Mouse (Mus musculus) MEL (cell line): ENCODE results near the gene Hk3. TPM values are rescaled to one million over a fixed set of nuclear protein-coding genes. Genes with fewer than 3 reads are reported as not detected.

Source experiments
- DNase-seq: peaks from one replicate; pipeline ENCODE4 v3.0.0; 2011; ENCODE audit warnings: low read depth, low spot score
- H3K27ac ChIP-seq: 2 replicates; pipeline ENCODE4 v1.5.1; 2012; ENCODE audit warnings: low read depth, mild to moderate bottlenecking, control low read depth, low read length, moderate library complexity; ENCODE audit not compliant: control insufficient read depth
- H3K27me3 ChIP-seq, 2 experiments: fragments of 150-350 bp in 1 of 2; sonication (generic) in 1 of 2; 2 replicates each; pipeline ENCODE4 v1.6.1; 2012; ENCODE audit warnings: low read length in 2 of 2, mild to moderate bottlenecking in 2 of 2, improper control_type of control experiment in 1 of 2, moderate library complexity in 1 of 2; ENCODE audit not compliant: insufficient read depth in 2 of 2, control insufficient read depth in 1 of 2
- H3K36me3 ChIP-seq, 2 experiments: 2 replicates each; pipeline ENCODE4 v1.6.1; 2012 to 2014; ENCODE audit warnings: low read length in 2 of 2, improper control_type of control experiment in 1 of 2, inconsistent platforms in 1 of 2, mild to moderate bottlenecking in 1 of 2; ENCODE audit not compliant: insufficient read depth in 2 of 2, control insufficient read depth in 1 of 2
- H3K4me1 ChIP-seq, 2 experiments: fragments of 150-350 bp in 1 of 2; sonication (generic) in 1 of 2; 2 replicates each; pipeline ENCODE4 v1.6.1; 2012; ENCODE audit warnings: low read length in 2 of 2, improper control_type of control experiment in 1 of 2, mild to moderate bottlenecking in 1 of 2; ENCODE audit not compliant: insufficient read depth in 2 of 2, control insufficient read depth in 1 of 2
- H3K4me3 ChIP-seq, 2 experiments: fragments of 150-350 bp in 1 of 2; sonication (generic) in 1 of 2; 2 replicates each; pipeline ENCODE4 v1.5.1; 2012; ENCODE audit warnings: low read depth in 2 of 2, low read length in 2 of 2, mild to moderate bottlenecking in 2 of 2, moderate library complexity in 2 of 2, control low read depth in 1 of 2, improper control_type of control experiment in 1 of 2; ENCODE audit not compliant: control insufficient read depth in 1 of 2, insufficient read depth in 1 of 2
- H3K79me2 ChIP-seq: 2 replicates; pipeline ENCODE4 v1.6.1; 2012; ENCODE audit warnings: mild to moderate bottlenecking, low read length, moderate library complexity; ENCODE audit not compliant: control insufficient read depth, poor library complexity, insufficient read depth
- H3K9ac ChIP-seq: 2 replicates; pipeline ENCODE4 v1.6.1; 2012; ENCODE audit warnings: low read depth, mild to moderate bottlenecking, control low read depth, low read length, moderate library complexity; ENCODE audit not compliant: control insufficient read depth, poor library complexity, severe bottlenecking
- H3K9me3 ChIP-seq: fragments of 150-350 bp; sonication (generic); replicated peaks from 2 replicates; pipeline ENCODE4 v1.6.1; 2012; ENCODE audit warnings: mild to moderate bottlenecking, low read length, improper control_type of control experiment, moderate library complexity; ENCODE audit not compliant: insufficient read depth
- BHLHE40 ChIP-seq: IDR thresholded peaks from 2 replicates; pipeline ENCODE4 v1.6.1; 2012; ENCODE audit warnings: low read depth, mild to moderate bottlenecking, inconsistent platforms, low read length, improper control_type of control experiment, borderline replicate concordance
- CHD1 ChIP-seq: IDR thresholded peaks from 2 replicates; pipeline ENCODE4 v1.6.1; 2012; ENCODE audit warnings: low read depth, mild to moderate bottlenecking, inconsistent platforms, low read length, improper control_type of control experiment
- CHD2 ChIP-seq: IDR thresholded peaks from 2 replicates; pipeline ENCODE4 v1.6.1; 2011; ENCODE audit warnings: low read length, improper control_type of control experiment
- CTCF ChIP-seq, 3 experiments: IDR thresholded peaks in 2 of 3; conservative IDR thresholded peaks in 1 of 3; 2 replicates each; pipeline ENCODE4 v1.5.1; 2011 to 2012; ENCODE audit warnings: low read length in 3 of 3, low read depth in 2 of 3, mild to moderate bottlenecking in 2 of 3, improper control_type of control experiment in 1 of 3, inconsistent platforms in 1 of 3, mixed read lengths in 1 of 3, moderate library complexity in 1 of 3; ENCODE audit not compliant: control insufficient read depth in 1 of 3, insufficient read depth in 1 of 3, poor library complexity in 1 of 3, severe bottlenecking in 1 of 3
- E2F4 ChIP-seq: IDR thresholded peaks from 2 replicates; pipeline ENCODE4 v1.6.1; 2011; ENCODE audit warnings: low read depth, low read length, improper control_type of control experiment, borderline replicate concordance
- ELF1 ChIP-seq: IDR thresholded peaks from 2 replicates; pipeline ENCODE4 v1.6.1; 2014; ENCODE audit warnings: low read depth, mild to moderate bottlenecking, inconsistent platforms, low read length, improper control_type of control experiment, moderate library complexity
- ETS1 ChIP-seq: IDR thresholded peaks from 2 replicates; pipeline ENCODE4 v1.6.1; 2012; ENCODE audit warnings: low read depth, mild to moderate bottlenecking, inconsistent platforms, low read length, improper control_type of control experiment, moderate library complexity
- GATA1 ChIP-seq: IDR thresholded peaks from 2 replicates; pipeline ENCODE4 v1.6.1; 2011; ENCODE audit warnings: low read depth, low read length, improper control_type of control experiment
- HCFC1 ChIP-seq: IDR thresholded peaks from 2 replicates; pipeline ENCODE4 v1.6.1; 2012; ENCODE audit warnings: low read depth, mild to moderate bottlenecking, inconsistent platforms, low read length, improper control_type of control experiment, moderate library complexity
- JUND ChIP-seq: IDR thresholded peaks from 2 replicates; pipeline ENCODE4 v1.6.1; 2011; ENCODE audit warnings: low read depth, mild to moderate bottlenecking, improper control_type of control experiment, low read length
- KAT2A ChIP-seq: conservative IDR thresholded peaks from 2 replicates; pipeline ENCODE4 v1.6.1; 2012; ENCODE audit warnings: low read depth, low read length, improper control_type of control experiment, inconsistent platforms
- MAFK ChIP-seq: IDR thresholded peaks from 2 replicates; pipeline ENCODE4 v1.6.1; 2011; ENCODE audit warnings: low read depth, mild to moderate bottlenecking, low read length, improper control_type of control experiment, borderline replicate concordance
- MAX ChIP-seq: IDR thresholded peaks from 2 replicates; pipeline ENCODE4 v1.6.1; 2011; ENCODE audit warnings: low read length, improper control_type of control experiment
- MAZ ChIP-seq: IDR thresholded peaks from 2 replicates; pipeline ENCODE4 v1.6.1; 2012; ENCODE audit warnings: low read depth, mild to moderate bottlenecking, inconsistent platforms, low read length, improper control_type of control experiment
- MEF2A ChIP-seq: IDR thresholded peaks from 2 replicates; pipeline ENCODE4 v1.6.1; 2014; ENCODE audit warnings: low read depth, mild to moderate bottlenecking, inconsistent platforms, low read length, improper control_type of control experiment; ENCODE audit not compliant: poor library complexity, insufficient replicate concordance, severe bottlenecking; ENCODE audit errors: extremely low read depth
- NELFE ChIP-seq: IDR thresholded peaks from 2 replicates; pipeline ENCODE4 v1.6.1; 2011; ENCODE audit warnings: low read depth, low read length, improper control_type of control experiment
- POLR2A ChIP-seq, 2 experiments: IDR thresholded peaks; 2 replicates each; pipeline ENCODE4 v1.6.1; 2011 to 2012; ENCODE audit warnings: low read length in 2 of 2, mild to moderate bottlenecking in 2 of 2, control low read depth in 1 of 2, improper control_type of control experiment in 1 of 2, low read depth in 1 of 2, moderate library complexity in 1 of 2; ENCODE audit not compliant: control insufficient read depth in 1 of 2, insufficient read depth in 1 of 2, poor library complexity in 1 of 2
- RAD21 ChIP-seq: IDR thresholded peaks from 2 replicates; pipeline ENCODE4 v1.6.1; 2011; ENCODE audit warnings: mild to moderate bottlenecking, low read depth, low read length, improper control_type of control experiment
- SMC3 ChIP-seq: IDR thresholded peaks from 2 replicates; pipeline ENCODE4 v1.6.1; 2011; ENCODE audit warnings: low read depth, low read length, improper control_type of control experiment
- TAL1 ChIP-seq: IDR thresholded peaks from 2 replicates; pipeline ENCODE4 v1.6.1; 2012; ENCODE audit warnings: mild to moderate bottlenecking, inconsistent platforms, low read length, moderate library complexity, mixed read lengths
- TBP ChIP-seq: IDR thresholded peaks from 2 replicates; pipeline ENCODE4 v1.8.0; 2011; ENCODE audit warnings: low read depth, low read length, improper control_type of control experiment
- USF1 ChIP-seq: IDR thresholded peaks from 2 replicates; pipeline ENCODE4 v1.6.1; 2014; ENCODE audit warnings: low read depth, mild to moderate bottlenecking, inconsistent platforms, low read length, improper control_type of control experiment, moderate library complexity
- USF2 ChIP-seq, 2 experiments: IDR thresholded peaks; 2 replicates each; pipeline ENCODE4 v1.6.1; 2011 to 2012; ENCODE audit warnings: improper control_type of control experiment in 2 of 2, low read length in 2 of 2, borderline replicate concordance in 1 of 2, inconsistent platforms in 1 of 2, low read depth in 1 of 2, mild to moderate bottlenecking in 1 of 2; ENCODE audit not compliant: insufficient read depth in 1 of 2
- ZC3H11A ChIP-seq: IDR thresholded peaks from 2 replicates; pipeline ENCODE4 v1.6.1; 2012; ENCODE audit warnings: low read depth, mild to moderate bottlenecking, inconsistent platforms, low read length, improper control_type of control experiment
- ZKSCAN1 ChIP-seq: IDR thresholded peaks from 2 replicates; pipeline ENCODE4 v1.6.1; 2012; ENCODE audit warnings: low read depth, mild to moderate bottlenecking, inconsistent platforms, low read length, improper control_type of control experiment, moderate library complexity
- ZMIZ1 ChIP-seq: IDR thresholded peaks from 2 replicates; pipeline ENCODE4 v1.6.1; 2012; ENCODE audit warnings: low read depth, mild to moderate bottlenecking, inconsistent platforms, low read length, improper control_type of control experiment, moderate library complexity
- ZNF384 ChIP-seq: IDR thresholded peaks from 2 replicates; pipeline ENCODE4 v1.6.1; 2012; ENCODE audit warnings: low read depth, mild to moderate bottlenecking, inconsistent platforms, low read length, improper control_type of control experiment
- polyA plus RNA-seq, 2 experiments: library from polyadenylated mRNA; stranded (reverse) in 1 of 2; unstranded in 1 of 2; fragments of >175 nt in 1 of 2; fragments of >200 nt in 1 of 2; gene quantifications; 2 replicates each; pipeline versions ENCODE4 v1.2.1 to v1.2.4; 2012; ENCODE audit warnings: low replicate concordance in 2 of 2, low read depth in 1 of 2; ENCODE audit not compliant: insufficient read length in 2 of 2, insufficient read depth in 1 of 2, missing spikeins in 1 of 2
- total RNA-seq: library from RNA; depleted of rRNA; stranded (reverse); fragments of 300-350 nt; gene quantifications from 2 replicates; pipeline ENCODE4 v1.2.3, GENCODE M21; 2012

The Hk3 gene
- total and polyA plus RNA-seq, 3 experiments, result not detected

DNA sequence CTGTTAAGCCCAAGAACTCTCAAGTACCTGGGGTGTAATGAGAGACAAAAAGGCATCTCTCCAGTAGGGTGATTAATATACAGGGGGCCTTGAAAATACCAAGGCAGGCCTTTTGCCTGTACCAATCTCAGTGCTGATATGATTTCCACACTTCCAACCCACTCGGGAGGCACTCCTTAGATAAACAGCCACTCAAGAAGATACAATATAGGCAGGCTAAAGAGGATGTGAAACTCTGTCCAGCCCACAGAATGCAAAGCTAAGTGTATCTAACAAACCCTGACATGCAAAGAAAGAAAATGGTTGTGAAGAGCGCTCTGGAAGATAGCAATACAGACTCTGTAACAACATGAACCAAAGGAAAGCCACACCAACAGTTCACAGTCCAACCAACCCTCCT is 42.1 kb upstream of the Hk3 start:
- peaks cover 0 to 10% of the 10 kb centered on the region in 2 experiments; a peak in 2 of 4 replicates for H3K36me3 ChIP-seq
- no peaks in the 10 kb centered on the region for H3K27me3 ChIP-seq
- no peaks in the 10 kb centered on the region for H3K9me3 ChIP-seq
- no peaks in the 10 kb centered on the region for H3K79me2 ChIP-seq
- no peak overlapping the region for H3K27ac ChIP-seq
- no peaks in the 10 kb centered on the region for H3K4me1 ChIP-seq
- DNase-seq, result no peak
- no peak overlapping the region for H3K4me3 ChIP-seq
- TF ChIP-seq ELF1 (no peak), GATA1 (no peak), TAL1 (no peak), POLR2A (IDR thresholded peaks at IDR 0.05; ENCODE audit: control insufficient read depth in 1 of 2, insufficient read depth in 1 of 2, low read depth in 1 of 2, low read length in 2 of 2, poor library complexity in 1 of 2) (no peak), ZMIZ1 (no peak), JUND (no peak), CHD1 (no peak)
- H3K9ac ChIP-seq, result no peak overlapping the region

- peak; percentile 56 for DNase-seq
- no peak for TF ChIP-seq CHD2
- peak; percentile 24 for TF ChIP-seq RAD21
- TF ChIP-seq ZKSCAN1, result no peak
- peak; percentile 45 for TF ChIP-seq SMC3
- TF ChIP-seq ETS1, result no peak
- TF ChIP-seq HCFC1, result no peak
- TF ChIP-seq TBP, result no peak
- TF ChIP-seq CTCF (IDR thresholded peaks at IDR 0.05 in 2 of 3, conservative IDR thresholded peaks at IDR 0.05 in 1 of 3; ENCODE audit: control insufficient read depth in 1 of 3, insufficient read depth in 1 of 3, low read depth in 2 of 3, low read length in 3 of 3, poor library complexity in 1 of 3, severe bottlenecking in 1 of 3), result peak; percentile 58 to 89 (median 62)
- no peak for TF ChIP-seq MAZ
- no peak overlapping the region for H3K27ac ChIP-seq
- H3K36me3 ChIP-seq, result peaks cover 0 to 21% of the 10 kb centered on the region in 2 experiments; a peak in 2 of 4 replicates
- no peaks in the 10 kb centered on the region for H3K27me3 ChIP-seq
- no peak overlapping the region for H3K9ac ChIP-seq
- no peaks in the 10 kb centered on the region for H3K9me3 ChIP-seq
- H3K4me1 ChIP-seq, result no peaks in the 10 kb centered on the region
- H3K4me3 ChIP-seq, result no peak overlapping the region
- no peaks in the 10 kb centered on the region for H3K79me2 ChIP-seq
These were observed 36.9 kb upstream of the Hk3 start for GRCm38 (mm10) chr13:55058042-55058441.

DNA sequence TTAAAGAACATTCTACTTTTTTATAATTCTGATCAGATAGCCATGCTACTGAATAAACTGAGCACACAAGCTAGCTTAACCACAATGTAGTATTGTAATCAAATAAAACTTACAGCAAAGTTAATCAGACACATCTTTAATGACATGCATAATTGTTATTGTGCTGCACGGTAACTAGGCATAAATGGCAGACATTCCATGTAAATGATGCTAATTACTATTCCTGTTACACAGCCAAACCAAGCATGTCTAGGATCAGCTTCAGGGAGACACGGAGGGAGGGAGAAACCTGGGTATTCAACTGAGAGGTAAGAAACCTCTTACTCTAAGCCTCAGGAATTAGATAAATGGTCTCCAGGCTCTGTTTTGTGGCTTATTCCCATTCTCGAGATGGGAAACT is 26.5 kb upstream of the Hk3 start:
- H3K36me3 ChIP-seq, result peaks cover 0 to 10% of the 10 kb centered on the region in 2 experiments; a peak in 2 of 4 replicates
- no peak overlapping the region for H3K4me3 ChIP-seq
- H3K27ac ChIP-seq, result no peak overlapping the region
- H3K9me3 ChIP-seq, result no peaks in the 10 kb centered on the region
- no peaks in the 10 kb centered on the region for H3K27me3 ChIP-seq
- DNase-seq, result no peak
- TF ChIP-seq MAX (no peak), USF2 (IDR thresholded peaks at IDR 0.05; ENCODE audit: borderline replicate concordance in 1 of 2, insufficient read depth in 1 of 2, low read depth in 1 of 2, low read length in 2 of 2) (no peak), BHLHE40 (no peak), USF1 (no peak), MEF2A (no peak), MAFK (no peak), RAD21 (no peak), KAT2A (no peak), ZC3H11A (no peak), ZNF384 (no peak), NELFE (no peak), SMC3 (no peak), E2F4 (no peak)
- H3K9ac ChIP-seq, result no peak overlapping the region
- H3K4me1 ChIP-seq, result no peaks in the 10 kb centered on the region
- no peaks in the 10 kb centered on the region for H3K79me2 ChIP-seq
